Mouse (Mus musculus) MEL (cell line): Measurements from ENCODE around the gene Cltc.
"Not testable (repeated sequence)": the region's sequence is repeated elsewhere in the genome, so short reads cannot be mapped to it uniquely, and the experiment has no call there.

Experiments used
- CHD1 ChIP-seq: IDR thresholded peaks from 2 replicates; pipeline ENCODE4 v1.6.1; 2012; ENCODE audit warnings: low read depth, mild to moderate bottlenecking, inconsistent platforms, low read length, improper control_type of control experiment
- EP300 ChIP-seq, 2 experiments: IDR thresholded peaks; 2 replicates each; pipeline ENCODE4 v1.6.1; 2011; ENCODE audit warnings: improper control_type of control experiment in 2 of 2, low read length in 2 of 2, low read depth in 1 of 2, mild to moderate bottlenecking in 1 of 2
- HCFC1 ChIP-seq: IDR thresholded peaks from 2 replicates; pipeline ENCODE4 v1.6.1; 2012; ENCODE audit warnings: low read depth, mild to moderate bottlenecking, inconsistent platforms, low read length, improper control_type of control experiment, moderate library complexity
- MAFK ChIP-seq: IDR thresholded peaks from 2 replicates; pipeline ENCODE4 v1.6.1; 2011; ENCODE audit warnings: low read depth, mild to moderate bottlenecking, low read length, improper control_type of control experiment, borderline replicate concordance
- MEF2A ChIP-seq: IDR thresholded peaks from 2 replicates; pipeline ENCODE4 v1.6.1; 2014; ENCODE audit warnings: low read depth, mild to moderate bottlenecking, inconsistent platforms, low read length, improper control_type of control experiment; ENCODE audit not compliant: poor library complexity, insufficient replicate concordance, severe bottlenecking; ENCODE audit errors: extremely low read depth
- MXI1 ChIP-seq: IDR thresholded peaks from 2 replicates; pipeline ENCODE4 v1.6.1; 2011; ENCODE audit warnings: mild to moderate bottlenecking, low read depth, low read length, improper control_type of control experiment
- POLR2A ChIP-seq, 2 experiments: IDR thresholded peaks; 2 replicates each; pipeline ENCODE4 v1.6.1; 2011 to 2012; ENCODE audit warnings: low read length in 2 of 2, mild to moderate bottlenecking in 2 of 2, control low read depth in 1 of 2, improper control_type of control experiment in 1 of 2, low read depth in 1 of 2, moderate library complexity in 1 of 2; ENCODE audit not compliant: control insufficient read depth in 1 of 2, insufficient read depth in 1 of 2, poor library complexity in 1 of 2
- TAL1 ChIP-seq: IDR thresholded peaks from 2 replicates; pipeline ENCODE4 v1.6.1; 2012; ENCODE audit warnings: mild to moderate bottlenecking, inconsistent platforms, low read length, moderate library complexity, mixed read lengths

DNA sequence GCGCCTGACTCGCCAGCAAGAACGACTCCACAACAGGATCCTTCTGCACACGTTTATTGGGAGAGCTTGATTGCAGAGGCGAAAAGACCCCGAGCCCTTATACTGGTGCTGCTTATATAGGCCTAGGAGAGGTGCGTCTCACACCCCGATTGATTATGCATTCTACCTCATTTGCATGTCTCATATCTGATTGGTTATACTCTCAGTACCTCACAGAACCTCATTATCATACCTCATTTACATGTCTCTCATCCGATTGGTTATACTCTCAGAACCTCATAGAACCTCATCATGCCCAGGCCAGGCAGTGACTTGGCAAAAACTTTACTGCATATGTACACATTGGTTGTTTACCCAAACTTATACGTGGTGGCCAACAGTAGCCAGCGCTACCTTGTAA lies 5.8 kb upstream of the Cltc start:
- not testable (repeated sequence) for TF ChIP-seq POLR2A (IDR thresholded peaks at IDR 0.05; ENCODE audit: control insufficient read depth in 1 of 2, insufficient read depth in 1 of 2, low read depth in 1 of 2, low read length in 2 of 2, poor library complexity in 1 of 2); MAFK; HCFC1; CHD1; MXI1; TAL1; MEF2A; EP300 (IDR thresholded peaks at IDR 0.05; ENCODE audit: low read depth in 1 of 2, low read length in 2 of 2)
